Mouse (Mus musculus) heart, embryonic 14.5 days (tissue): ENCODE measurements around the gene Txndc11. TPM values are rescaled to one million over a fixed set of nuclear protein-coding genes. Genes with fewer than 3 reads are reported as not detected.

Source experiments
- ATAC-seq: fragments of 200-750 bp; cut with Nextera tagmentation; 2 replicates; pipeline ENCODE4 v1.8.0; 2017; ENCODE audit warnings: low read depth, moderate TSS enrichment; ENCODE audit not compliant: insufficient number of reproducible peaks, insufficient read depth, low FRiP score
- H3K27ac ChIP-seq, 2 experiments: fragments of 200-500 bp in 1 of 2; fragments of 300-500 bp in 1 of 2; sonication (generic) in 1 of 2; replicated peaks in 1 of 2; 2 replicates each; pipeline ENCODE4 v1.5.1; 2012 to 2014; ENCODE audit warnings: low read depth in 2 of 2, low read length in 2 of 2, control low read depth in 1 of 2, mild to moderate bottlenecking in 1 of 2, mixed read lengths in 1 of 2; ENCODE audit not compliant: control insufficient read depth in 1 of 2, insufficient read depth in 1 of 2
- H3K27me3 ChIP-seq: fragments of 300-500 bp; sonication (generic); 2 replicates; pipeline ENCODE4 v1.6.1; 2014; ENCODE audit warnings: mild to moderate bottlenecking, low read length, control low read depth; ENCODE audit not compliant: control insufficient read depth, insufficient read depth
- H3K36me3 ChIP-seq: fragments of 300-500 bp; sonication (generic); 2 replicates; pipeline ENCODE4 v1.6.1; 2014; ENCODE audit warnings: mild to moderate bottlenecking, control low read depth, low read length, mixed read lengths; ENCODE audit not compliant: control insufficient read depth, insufficient read depth
- H3K4me1 ChIP-seq, 2 experiments: fragments of 200-500 bp in 1 of 2; fragments of 300-500 bp in 1 of 2; sonication (generic) in 1 of 2; 2 replicates each; pipeline ENCODE4 v1.6.1; 2012 to 2014; ENCODE audit warnings: low read length in 2 of 2, control low read depth in 1 of 2, mixed read lengths in 1 of 2; ENCODE audit not compliant: control insufficient read depth in 2 of 2, insufficient read depth in 2 of 2
- H3K4me2 ChIP-seq: fragments of 300-500 bp; sonication (generic); 2 replicates; pipeline ENCODE4 v1.6.1; 2014; ENCODE audit warnings: mild to moderate bottlenecking, low read length
- H3K4me3 ChIP-seq, 2 experiments: fragments of 200-500 bp in 1 of 2; fragments of 300-500 bp in 1 of 2; sonication (generic) in 1 of 2; 2 replicates each; pipeline ENCODE4 v1.5.1; 2012 to 2014; ENCODE audit warnings: low read length in 2 of 2, mild to moderate bottlenecking in 2 of 2, control low read depth in 1 of 2, low read depth in 1 of 2, moderate library complexity in 1 of 2; ENCODE audit not compliant: control insufficient read depth in 1 of 2, insufficient read depth in 1 of 2
- H3K9ac ChIP-seq: fragments of 300-500 bp; sonication (generic); 2 replicates; pipeline ENCODE4 v1.6.1; 2014; ENCODE audit warnings: mild to moderate bottlenecking, low read length
- H3K9me3 ChIP-seq: fragments of 300-500 bp; sonication (generic); 2 replicates; pipeline ENCODE4 v1.6.1; 2016; ENCODE audit warnings: low read length, control low read depth; ENCODE audit not compliant: control insufficient read depth
- WGBS: fragments of 180-500 bp; shearing (Covaris S2); extraction: QIAGEN DNeasy Blood & Tissue Kit; methylation state at CpG from one replicate; pipeline ENCODE4 v1.1.7; 2014; 5-methylcytosine and 5-hydroxymethylcytosine counted together
- polyA plus RNA-seq: library from polyadenylated mRNA; unstranded; fragments of >200 nt; fragmentation: Nextera tagmentation; extraction: Ambion mirVana; gene quantifications from 2 replicates; pipeline ENCODE4 v1.2.1, GENCODE M21; 2014

Gene Txndc11
- polyA plus RNA-seq, 1 experiment from 2014 or later: 31.9 TPM

DNA sequence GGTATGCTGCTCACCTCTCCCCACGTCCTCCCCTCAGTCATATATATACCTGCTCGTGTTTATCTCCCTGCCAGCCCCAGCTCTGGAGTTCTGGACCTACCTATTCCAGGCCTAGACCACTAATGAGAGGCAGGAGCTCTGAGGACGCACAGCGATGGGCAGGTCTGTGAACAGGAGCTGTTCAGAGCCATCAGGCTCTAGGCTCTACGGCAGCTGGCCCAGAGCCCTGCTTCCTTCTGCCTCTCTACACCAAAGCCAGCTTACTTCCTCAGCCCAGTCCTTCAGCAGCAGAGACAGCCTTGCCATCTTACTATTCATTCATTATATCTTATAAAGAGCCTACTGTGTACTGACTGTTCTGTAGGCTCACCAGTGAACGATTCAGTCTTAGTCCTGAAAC is 69.7 kb downstream of the Txndc11 start:
- Histone ChIP-seq H3K4me3 (no peak overlapping the region), H3K9ac (no peak overlapping the region), H3K9me3 (no peaks in the 10 kb centered on the region), H3K27me3 (no peaks in the 10 kb centered on the region), H3K27ac (no peak overlapping the region; a peak in 1 of 4 replicates), H3K36me3 (no peaks in the 10 kb centered on the region), H3K4me1 (peaks cover 46 to 63% of the 10 kb centered on the region in 2 experiments), H3K4me2 (no peak overlapping the region)
- ATAC-seq: no peak
- 83% methylated on average over 6 of the region's 6 CpGs for WGBS

DNA sequence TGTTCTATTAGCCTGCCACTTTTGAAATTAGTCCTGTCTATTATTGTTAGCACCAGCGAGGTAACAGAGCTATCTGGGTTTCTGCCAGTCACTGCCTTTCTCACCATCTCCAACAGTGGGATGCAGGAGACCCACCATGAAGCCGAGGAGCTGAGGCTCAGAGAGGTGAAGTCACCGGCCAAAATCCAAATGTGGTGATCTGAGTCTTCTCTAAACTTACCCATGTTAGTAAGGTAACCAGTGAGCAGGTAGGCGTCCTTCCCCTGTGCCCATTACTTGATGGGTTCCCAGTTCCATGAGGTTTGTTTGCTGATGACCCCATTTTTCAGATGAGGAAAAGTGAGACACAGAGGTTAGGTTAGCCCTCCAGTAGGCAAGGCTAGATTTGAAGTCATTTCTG is 70.1 kb downstream of the Txndc11 start:
- Histone ChIP-seq H3K4me1 (peaks cover 42 to 59% of the 10 kb centered on the region in 2 experiments), H3K4me2 (no peak overlapping the region), H3K36me3 (no peaks in the 10 kb centered on the region), H3K9me3 (no peaks in the 10 kb centered on the region), H3K27me3 (no peaks in the 10 kb centered on the region), H3K27ac (no peak overlapping the region), H3K4me3 (no peak overlapping the region), H3K9ac (no peak overlapping the region)
- 82% methylated on average over 4 of the region's 4 CpGs for WGBS
- ATAC-seq: no peak

DNA sequence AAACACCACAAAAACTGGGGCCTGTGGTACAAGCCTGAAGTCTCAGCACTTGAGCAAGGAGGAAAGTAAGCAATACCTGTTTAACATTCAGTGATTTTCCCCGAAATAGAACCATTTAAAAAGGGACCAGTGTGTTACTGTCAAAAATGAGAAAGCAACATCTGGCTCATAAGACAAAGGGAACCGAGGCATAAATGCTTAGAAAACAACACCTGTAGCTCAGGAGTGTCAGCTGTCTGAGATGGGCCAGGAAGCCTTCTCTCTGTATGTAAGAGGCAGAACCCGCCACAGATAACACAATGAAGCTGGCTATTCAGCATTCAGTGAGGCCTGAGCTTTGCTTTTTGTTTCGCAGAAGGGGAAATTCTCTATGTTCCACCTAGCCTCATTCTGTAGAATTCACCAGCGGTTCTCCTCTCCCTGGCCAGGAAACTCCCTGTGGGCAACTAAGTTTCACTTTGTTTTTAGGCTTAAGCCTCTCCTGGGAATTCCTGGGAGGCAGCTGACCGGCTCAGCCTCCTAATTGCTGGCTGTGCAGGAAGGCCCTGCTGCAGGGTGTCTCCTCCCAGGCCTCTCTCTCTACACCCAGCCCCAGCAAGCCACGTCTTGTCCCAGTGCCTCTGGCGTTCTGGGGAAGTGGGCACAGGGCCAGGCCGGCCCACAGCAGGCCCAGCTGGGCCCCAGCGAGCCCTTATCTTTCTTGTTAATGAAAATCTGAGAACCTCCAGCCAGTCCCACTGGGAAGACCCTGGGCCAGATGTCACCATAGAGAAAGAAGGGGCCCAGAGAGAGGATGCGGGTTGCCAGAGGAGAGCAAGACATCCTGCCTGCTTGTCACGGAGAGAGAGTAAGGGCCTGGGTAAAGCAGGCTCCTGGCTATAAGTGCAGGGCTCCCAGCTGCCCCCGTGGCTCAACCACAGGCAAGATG is 71.4 kb downstream of the Txndc11 start:
- H3K27ac ChIP-seq: peak overlapping the region; percentile 95 to 97
- H3K27me3 ChIP-seq: no peaks in the 10 kb centered on the region
- H3K36me3 ChIP-seq: no peaks in the 10 kb centered on the region
- no peak overlapping the region for H3K4me3 ChIP-seq
- peak overlapping the region; percentile 59 for H3K9ac ChIP-seq
- ATAC-seq: peak; percentile 74
- peaks cover 33 to 46% of the 10 kb centered on the region in 2 experiments for H3K4me1 ChIP-seq
- WGBS: 17% methylated on average over 13 of the region's 13 CpGs
- no peaks in the 10 kb centered on the region for H3K9me3 ChIP-seq
- peak overlapping the region; percentile 44 for H3K4me2 ChIP-seq

DNA sequence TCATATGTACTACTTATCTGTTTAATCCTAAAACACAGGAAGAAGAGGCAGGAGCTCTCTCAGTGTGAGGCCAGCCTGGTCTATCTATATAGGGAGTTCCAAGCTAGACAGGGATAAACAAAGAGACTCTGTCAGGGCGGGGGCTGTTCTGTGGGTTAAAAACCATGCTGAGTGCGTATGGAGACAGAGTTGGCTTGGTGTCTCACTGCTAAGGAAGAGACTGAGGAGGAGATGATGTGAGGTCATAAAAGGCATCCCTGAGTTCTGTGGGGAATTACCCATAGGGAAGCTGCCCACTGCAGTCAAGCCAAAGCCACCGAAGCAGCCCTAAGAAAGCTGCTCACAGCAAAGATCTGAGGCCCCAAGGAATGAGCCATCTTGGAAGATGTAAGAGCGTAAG is 73.8 kb downstream of the Txndc11 start, which contains the start of gene Snn:
Gene Snn, plus strand, starts transcription at position 301 of the 400 bp plus-strand sequence.
- Histone ChIP-seq H3K27me3 (no peaks in the 10 kb centered on the region), H3K9me3 (no peaks in the 10 kb centered on the region), H3K4me1 (peaks cover 22 to 37% of the 10 kb centered on the region in 2 experiments), H3K27ac (no peak within 1 kb of the TSS), H3K4me3 (no peak within 1 kb of the TSS), H3K9ac (no peak within 1 kb of the TSS), H3K36me3 (no peaks in the 10 kb centered on the region), H3K4me2 (no peak within 1 kb of the TSS)
- ATAC-seq: no peak
- 84% methylated on average over 4 of the region's 4 CpGs for WGBS

DNA sequence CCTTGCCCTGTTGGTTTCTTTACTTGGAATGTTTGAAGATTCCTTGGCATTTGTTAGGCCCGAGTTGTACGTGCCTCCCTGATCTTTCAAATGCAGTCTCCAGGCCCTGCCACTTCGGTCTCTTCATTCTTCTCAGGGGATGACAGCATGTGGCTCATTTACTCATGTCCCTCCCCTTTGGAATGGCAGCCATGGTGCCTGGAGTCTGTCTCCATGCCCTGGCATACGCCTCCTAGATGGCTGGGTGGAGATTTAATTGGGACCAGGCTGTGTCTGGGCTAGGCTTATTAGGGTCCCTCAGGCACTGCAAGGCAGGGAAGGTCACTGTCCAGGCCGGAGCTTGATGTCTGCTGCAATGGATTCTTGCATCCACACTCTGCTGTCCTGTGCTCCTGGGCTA is 78.5 kb downstream of the Txndc11 start:
- Histone ChIP-seq H3K27me3 (no peaks in the 10 kb centered on the region), H3K27ac (no peak overlapping the region), H3K4me1 (peaks cover 0 to 7% of the 10 kb centered on the region in 2 experiments; a peak in 3 of 4 replicates), H3K9ac (no peak overlapping the region), H3K9me3 (no peaks in the 10 kb centered on the region), H3K4me3 (no peak overlapping the region), H3K36me3 (no peaks in the 10 kb centered on the region), H3K4me2 (no peak overlapping the region)
- 63% methylated on average over 5 of the region's 5 CpGs for WGBS
- no peak for ATAC-seq

DNA sequence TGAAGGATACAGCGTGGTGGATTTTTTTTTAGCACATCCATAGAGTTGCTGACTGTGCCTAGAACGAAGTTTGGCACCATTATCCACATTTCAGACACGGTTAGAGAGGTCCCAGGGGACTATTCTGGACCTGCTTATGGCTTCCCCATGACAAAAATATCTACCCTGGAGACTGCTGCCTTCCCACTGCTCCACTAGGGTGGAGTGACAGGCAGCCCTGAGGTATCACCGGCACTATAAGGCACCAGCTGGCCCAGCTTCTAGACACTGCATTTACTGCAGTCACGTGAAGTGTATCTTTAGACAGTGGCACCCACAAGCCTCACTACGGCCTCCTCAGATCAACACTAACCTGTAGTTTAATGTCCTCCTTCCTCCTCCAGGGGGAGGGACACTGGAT is 79.6 kb downstream of the Txndc11 start:
- no peak overlapping the region for H3K4me3 ChIP-seq
- H3K27me3 ChIP-seq: no peaks in the 10 kb centered on the region
- H3K4me2 ChIP-seq: no peak overlapping the region
- H3K9me3 ChIP-seq: no peaks in the 10 kb centered on the region
- H3K4me1 ChIP-seq: peaks cover 0 to 7% of the 10 kb centered on the region in 2 experiments; a peak in 3 of 4 replicates
- H3K27ac ChIP-seq: no peak overlapping the region
- 59% methylated on average over 6 of the region's 6 CpGs for WGBS
- no peak; the same call in 1 of the 2 replicates for ATAC-seq
- H3K9ac ChIP-seq: no peak overlapping the region
- no peaks in the 10 kb centered on the region for H3K36me3 ChIP-seq

DNA sequence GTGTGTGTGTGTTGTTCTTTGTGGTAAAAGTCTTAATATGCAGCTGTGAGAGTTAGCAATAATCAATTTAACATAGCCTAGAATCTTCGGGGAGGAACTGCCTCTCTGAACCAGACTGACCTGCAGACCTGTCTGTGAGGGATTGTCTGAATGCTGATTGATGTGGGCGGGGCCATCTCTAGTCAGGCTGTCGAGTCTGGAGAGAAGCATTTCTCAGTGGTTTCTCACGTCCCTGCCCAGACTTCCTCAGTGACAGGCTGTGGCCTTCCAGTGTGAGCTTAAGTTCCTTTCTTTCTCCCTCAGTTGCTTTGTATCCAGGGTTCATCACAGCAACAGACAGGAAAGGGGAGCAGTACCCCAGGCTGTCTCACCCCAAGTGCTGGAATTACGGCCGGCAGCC is 80.0 kb downstream of the Txndc11 start:
- Histone ChIP-seq H3K27me3 (no peaks in the 10 kb centered on the region), H3K4me1 (peaks cover 0 to 7% of the 10 kb centered on the region in 2 experiments; a peak in 3 of 4 replicates), H3K9ac (no peak overlapping the region), H3K4me3 (no peak overlapping the region), H3K36me3 (no peaks in the 10 kb centered on the region), H3K27ac (no peak overlapping the region), H3K9me3 (no peaks in the 10 kb centered on the region), H3K4me2 (no peak overlapping the region)
- 70% methylated on average over 6 of the region's 6 CpGs for WGBS
- no peak for ATAC-seq
